Mouse (Mus musculus) frontal cortex, postnatal 10 days (tissue): ENCODE measurements around the gene Wnt1.
"Not testable (repeated sequence)": the region's sequence is repeated elsewhere in the genome, so short reads cannot be mapped to it uniquely, and the experiment has no call there.

ENCODE experiments used
- DNase-seq, 2 experiments: peaks; one replicate each; pipeline ENCODE4 v3.0.0; 2022; ENCODE audit warnings: low spot score in 2 of 2, mixed read lengths in 1 of 2

Gene Wnt1

GRCm38 (mm10) chr15:98806071-98806808, 16.6 kb downstream of the Wnt1 start:
- DNase-seq = no peak

DNA sequence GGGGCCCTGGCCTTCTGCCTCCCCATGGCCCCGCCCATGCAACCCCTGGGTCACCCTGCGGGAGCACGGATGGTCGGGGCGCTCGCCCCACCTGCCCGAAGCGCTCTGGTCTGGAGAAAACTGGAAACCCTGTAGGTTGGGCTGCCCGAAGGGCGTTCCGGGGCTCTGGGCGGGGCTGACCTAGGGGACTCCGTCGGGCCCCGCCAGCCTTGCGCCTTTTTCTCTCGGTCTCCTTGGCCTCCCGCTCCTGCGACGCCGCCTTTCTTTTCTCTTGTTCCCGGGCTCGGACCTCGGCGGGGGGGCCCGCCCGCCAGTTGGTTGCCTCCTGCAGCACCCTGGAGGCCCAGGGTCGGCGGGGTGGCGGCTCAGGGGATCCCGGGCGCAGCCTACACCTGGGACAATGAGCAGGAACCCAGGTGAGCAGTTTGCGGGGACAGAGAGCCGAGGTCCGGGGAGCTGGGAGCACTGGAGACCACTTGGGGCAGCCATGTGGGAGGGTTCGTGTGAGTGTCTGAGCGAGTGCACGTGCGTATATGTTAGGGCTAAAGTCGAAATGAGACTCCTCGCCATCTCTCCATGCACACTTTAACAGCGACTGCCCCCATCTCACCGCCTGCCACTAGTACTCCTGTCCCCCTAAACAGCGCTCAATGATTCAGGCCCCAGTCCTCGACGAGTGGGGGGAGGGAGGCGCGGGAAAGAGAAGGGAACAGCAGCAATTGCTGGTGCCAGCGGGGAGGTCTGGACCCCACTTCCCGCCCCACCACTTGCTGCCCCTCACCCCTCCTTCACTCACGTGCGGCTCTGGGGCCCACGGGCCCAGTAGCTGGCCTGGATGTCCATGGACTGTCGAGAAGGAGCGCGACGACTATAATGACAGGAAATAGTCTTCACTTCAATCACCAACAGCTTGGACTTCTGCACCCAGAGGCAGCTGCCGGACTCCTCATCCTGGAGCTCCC, 17.4 kb downstream of the Wnt1 start:
- no peak for DNase-seq

DNA sequence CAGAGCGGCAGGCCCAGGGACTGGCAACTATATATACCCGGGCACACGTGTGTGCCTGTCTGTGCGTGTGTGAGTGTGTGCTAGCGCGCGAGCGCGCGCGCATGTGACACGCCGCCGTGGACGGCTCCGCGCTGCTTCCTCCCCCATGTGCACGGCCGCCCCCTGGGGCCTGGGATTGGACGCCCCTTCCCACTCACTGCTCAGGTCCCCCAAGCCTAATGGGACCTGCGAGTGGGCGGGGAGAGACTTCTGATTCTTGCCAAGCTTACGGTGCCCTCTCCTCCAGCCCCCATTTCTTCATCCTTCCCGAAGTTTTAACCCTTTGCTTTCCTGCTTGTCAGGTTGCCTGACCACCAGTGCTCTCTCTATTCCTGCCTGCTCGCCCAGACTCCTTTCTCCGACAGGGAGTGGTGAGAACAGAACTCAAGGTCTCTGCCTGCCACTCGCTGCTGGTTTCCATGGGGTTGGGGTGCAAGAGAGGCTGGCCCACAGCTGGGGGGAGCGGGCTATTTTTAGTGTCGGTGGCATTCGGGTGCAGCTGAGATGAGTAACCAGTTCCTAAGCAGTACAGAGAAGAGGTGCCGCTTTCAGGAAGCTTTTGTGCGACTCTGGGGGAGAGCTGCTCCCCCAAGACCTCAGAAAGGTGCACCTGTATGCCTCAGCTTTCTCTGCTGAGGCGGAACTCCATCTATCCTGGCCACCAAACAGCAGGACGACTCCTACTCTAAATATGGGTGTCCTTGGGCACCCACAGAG, 18.4 kb downstream of the Wnt1 start:
- DNase-seq = peak; percentile 80 to 84

- peak; percentile 69 to 83 for DNase-seq
These were observed 19.0 kb downstream of the Wnt1 start for GRCm38 (mm10) chr15:98808651-98809134.

DNA sequence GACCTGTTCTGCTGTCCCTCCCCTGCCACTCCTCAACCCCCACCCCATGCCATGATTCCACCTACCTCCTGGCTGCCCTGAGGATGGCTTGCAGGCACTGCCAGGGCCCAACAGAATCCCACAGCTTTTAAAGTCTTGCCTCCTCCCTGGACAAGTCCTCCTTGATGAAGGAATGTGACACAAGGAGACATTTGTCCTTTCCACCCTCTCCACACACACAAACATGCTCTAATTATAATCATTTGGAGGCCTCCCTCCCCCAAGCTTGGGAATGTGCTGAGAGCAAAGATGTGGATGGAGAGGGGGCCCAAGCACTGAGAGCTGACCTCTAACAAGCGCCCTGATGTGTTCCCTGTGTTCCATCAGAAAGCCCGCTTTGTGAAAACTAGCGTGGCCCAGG, 19.7 kb downstream of the Wnt1 start, which contains the start of gene Ddn:
Gene Ddn (minus strand): TSS at position 101 of the 400 bp plus-strand sequence.
- DNase-seq = no peak

- DNase-seq = not testable (repeated sequence)
These were observed 20.6 kb downstream of the Wnt1 start for GRCm38 (mm10) chr15:98810212-98810611.

DNA sequence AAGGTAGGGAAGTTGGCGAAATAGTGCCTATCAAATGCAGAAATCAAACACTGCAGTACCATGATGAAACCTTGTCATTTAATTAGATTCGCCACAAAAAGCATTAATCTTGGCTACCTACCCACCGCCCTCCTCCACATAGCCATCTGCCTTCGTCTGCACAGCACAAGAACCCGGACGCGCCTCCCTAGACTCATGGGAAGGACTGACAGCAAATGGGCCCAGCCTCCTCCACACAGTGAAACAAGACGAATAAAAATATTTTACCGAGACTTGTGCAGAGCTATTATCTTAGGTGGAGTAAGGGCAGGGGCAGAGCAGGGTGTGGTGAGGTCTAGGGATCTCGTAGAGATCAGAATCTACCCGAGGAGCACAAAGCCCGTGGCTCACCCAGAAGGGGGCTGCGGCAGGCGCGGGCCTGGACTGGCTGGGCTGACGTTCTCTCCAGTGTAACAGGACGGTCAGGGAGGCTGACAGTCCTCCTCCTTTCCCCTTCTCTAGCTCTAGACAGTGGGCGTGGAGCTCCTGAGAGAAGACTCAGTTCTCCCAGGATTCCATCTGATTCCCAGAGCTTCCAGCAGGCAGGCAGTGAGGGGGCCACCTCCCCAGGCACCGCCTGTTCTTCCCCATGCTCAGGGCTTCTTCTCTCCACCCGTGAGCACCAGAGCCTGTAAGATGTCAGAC, 23.2 kb downstream of the Wnt1 start:
- DNase-seq = no peak

- DNase-seq = no peak
These were observed 28.5 kb downstream of the Wnt1 start for GRCm38 (mm10) chr15:98818171-98818570.

- DNase-seq = no peak
These were observed 31.3 kb downstream of the Wnt1 start for GRCm38 (mm10) chr15:98820937-98821336.

- no peak for DNase-seq
These were observed 31.7 kb downstream of the Wnt1 start for GRCm38 (mm10) chr15:98821403-98821802.

DNA sequence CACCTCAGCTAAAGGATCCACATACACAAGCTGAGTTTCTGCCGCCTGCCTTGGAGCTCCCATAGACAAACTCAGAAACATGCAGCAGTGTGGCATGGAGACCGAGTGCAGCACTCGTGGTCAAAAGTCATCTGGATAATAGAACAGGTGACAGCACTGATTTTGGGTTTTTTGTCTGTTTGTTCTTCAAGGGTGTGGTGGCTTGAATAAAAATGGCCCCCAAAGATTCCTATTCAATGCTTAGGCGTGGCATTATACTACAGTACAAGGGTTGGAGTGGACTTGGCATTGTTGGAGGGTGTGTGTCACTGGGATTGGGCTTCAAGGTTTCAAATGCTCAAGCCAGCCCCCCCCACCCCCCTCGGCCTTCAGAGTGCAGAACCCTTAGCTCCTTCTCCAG, 32.5 kb downstream of the Wnt1 start:
- DNase-seq = no peak

DNA sequence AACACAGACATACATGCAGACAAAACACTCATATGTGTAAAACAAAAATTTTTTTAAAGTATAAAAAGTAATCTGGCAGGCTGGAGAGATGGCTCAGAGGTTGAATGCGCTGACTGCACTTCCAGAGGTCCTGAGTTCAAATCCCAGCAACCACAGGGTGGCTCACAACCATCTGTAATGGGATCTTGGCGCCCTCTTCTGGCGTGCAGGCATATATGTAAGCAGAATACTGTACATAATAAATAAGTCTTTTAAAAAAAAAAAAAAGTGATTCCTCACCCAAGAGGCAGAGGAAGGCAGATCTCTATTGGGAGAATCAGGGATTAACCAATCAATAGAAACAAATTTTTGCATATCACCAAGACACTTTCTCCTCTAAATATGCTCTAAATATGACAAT, 33.8 kb downstream of the Wnt1 start:
- DNase-seq = no peak

DNA sequence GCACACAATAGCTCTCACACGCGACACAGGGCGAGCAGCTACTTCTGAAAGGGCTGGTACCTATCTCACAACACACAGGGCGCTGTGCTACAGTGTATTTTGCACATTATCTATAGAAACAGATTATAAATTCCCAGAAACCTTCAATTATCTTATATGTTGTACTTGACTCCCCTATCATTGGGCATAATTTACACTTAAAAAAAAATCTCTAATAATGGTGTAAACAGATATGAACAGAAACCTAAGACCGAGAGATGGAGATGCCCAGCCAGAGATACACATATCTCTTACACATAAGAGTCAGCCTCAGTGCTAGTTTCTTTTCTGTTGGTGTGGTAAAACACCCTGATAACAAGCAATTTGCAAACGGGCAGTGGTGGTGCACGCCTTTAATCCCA, 38.0 kb downstream of the Wnt1 start:
- no peak for DNase-seq

DNA sequence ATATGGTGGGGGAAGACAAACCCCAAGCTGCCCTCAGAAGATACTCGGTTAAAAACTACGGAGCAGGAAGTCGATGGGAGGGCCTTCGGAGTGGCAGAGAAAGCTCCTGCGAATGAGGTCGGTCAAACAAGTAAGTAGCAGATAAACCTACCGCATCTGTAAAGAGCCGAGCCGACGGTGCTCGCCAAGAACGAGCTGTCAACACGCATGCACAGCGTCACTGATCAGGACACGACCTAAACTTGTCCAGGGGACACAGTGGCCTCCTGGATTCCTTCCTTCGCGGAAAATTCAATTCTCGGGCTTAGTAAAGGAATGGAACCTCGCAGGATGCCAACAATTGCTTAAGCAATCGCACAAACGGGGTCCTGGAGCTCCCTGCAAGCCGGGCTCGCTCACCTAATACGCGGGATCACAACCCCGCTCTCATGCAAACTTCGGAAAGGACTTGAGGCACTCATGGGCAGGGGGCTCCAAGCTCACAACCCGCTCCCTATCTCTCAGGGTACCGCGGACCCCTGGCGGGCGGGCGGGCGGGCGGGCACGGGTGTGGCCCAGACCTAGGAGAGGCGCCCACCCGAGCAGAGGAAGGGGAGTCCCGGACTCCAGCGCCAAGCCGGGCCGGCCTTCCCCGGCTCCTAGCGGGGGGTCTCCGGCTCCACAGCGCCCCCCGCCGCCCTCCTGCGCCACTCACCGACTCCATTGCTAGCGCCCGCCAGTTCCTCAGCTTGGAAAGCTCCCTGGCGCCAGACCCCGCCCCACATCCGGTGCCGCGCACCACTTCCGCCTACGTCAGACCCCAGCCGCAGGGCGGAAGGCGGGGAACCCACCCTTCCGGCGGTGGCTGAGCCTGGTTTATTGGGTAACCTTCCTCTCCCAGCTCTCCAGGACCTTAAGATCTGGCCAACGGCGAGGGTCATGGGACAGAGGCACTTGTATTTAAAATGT, 41.4 kb downstream of the Wnt1 start, which contains the start of gene Prkag1:
Gene Prkag1 (minus strand): TSS at position 786 of the 948 bp plus-strand sequence.
- peak; percentile 92 to 94 for DNase-seq

DNA sequence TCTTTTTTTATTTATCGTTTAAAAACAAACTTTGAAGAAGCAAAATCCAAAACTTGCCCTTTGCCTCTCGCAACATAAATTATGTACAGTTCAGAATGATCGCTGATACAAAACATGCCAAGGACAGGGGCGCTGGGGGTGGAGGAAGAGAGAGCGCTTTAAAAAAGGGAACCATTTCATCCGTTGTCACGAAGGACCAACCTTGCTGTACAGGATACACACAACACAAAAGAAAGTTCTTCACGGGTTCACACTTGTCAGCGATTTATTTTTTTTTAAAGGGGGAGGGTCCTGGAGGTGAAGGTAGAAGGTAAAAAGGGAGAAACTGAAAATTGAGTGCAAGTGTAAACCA, 42.0 kb downstream of the Wnt1 start:
- DNase-seq = no peak

GRCm38 (mm10) chr15:98832161-98833058, 42.8 kb downstream of the Wnt1 start:
- no peak for DNase-seq

DNA sequence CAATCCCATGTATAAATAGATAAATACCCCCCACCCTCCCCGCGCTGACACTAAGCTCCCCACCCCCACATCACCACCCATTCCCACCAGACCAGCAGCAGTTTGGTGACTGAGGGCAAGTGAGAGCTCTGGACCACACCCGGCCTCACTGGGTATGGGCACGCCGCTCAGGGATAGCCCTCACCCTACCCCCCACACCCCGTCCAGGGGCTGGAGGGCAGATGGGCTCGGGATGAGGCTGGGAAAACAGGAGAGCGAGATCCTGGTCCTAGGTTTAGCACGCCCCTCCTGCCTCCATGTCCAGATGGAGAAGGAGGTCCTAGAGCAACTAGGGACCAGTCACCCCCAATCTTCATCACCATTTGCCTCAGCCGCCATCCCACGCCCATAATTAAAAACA, 43.6 kb downstream of the Wnt1 start:
- no peak for DNase-seq

DNA sequence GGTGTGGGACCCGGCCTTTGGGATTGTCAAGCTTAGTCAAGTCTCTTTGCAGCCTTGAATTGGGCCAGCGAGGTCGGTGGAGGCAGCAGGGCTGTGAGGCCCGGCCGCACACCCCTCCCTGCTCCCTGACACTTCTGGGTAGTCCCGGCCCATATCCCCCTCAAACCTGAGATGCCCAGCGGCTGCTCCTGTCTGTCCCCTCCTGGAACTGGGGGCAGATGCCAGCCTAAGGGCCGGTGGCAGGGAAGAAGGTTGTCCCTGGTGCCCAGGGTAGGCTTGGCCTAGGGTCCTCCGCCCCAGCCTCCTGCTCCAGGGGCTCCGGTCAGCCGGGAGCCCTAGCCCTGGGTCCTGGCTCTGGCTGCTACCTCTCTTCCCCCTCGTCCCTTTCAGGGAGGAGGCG, 44.4 kb downstream of the Wnt1 start:
- DNase-seq = no peak

- DNase-seq = no peak
These were observed 45.6 kb downstream of the Wnt1 start for GRCm38 (mm10) chr15:98835291-98835690.
